Mouse (Mus musculus): ENCODE measurements around the gene Atp6v1c2. TPM values are rescaled to one million over a fixed set of nuclear protein-coding genes. Genes with fewer than 3 reads are reported as not detected.

Atp6v1c2 gene
- polyA plus RNA-seq, 1 experiment from 2014 or later: 19.2 TPM

DNA sequence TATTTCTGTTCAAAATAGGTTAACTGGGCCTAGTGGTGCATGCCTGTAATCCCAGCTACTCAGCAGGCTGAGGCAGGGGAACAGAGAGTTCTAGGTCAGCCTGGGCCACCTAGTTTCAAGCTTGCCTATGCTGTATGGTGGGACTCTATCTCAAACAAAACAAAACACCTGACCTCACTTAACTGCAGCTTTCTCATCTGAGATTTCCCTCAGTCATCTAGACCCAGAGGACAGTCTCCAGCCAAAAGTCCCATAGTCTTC, 89.8 kb downstream of the Atp6v1c2 start:
- Histone ChIP-seq H3K9me3 (replicated peaks; ENCODE audit: low read length) (no peaks in the 10 kb centered on the region), H3K27ac (no peak overlapping the region), H3K27me3 (ENCODE audit: insufficient read depth, low read length) (no peaks in the 10 kb centered on the region), H3K4me3 (replicated peaks; ENCODE audit: low read depth, low read length) (no peak overlapping the region), H3K36me3 (ENCODE audit: insufficient read depth, low read length) (no peaks in the 10 kb centered on the region), H3K4me1 (replicated peaks; ENCODE audit: insufficient read depth, low read length) (no peaks in the 10 kb centered on the region), H3K9ac (ENCODE audit: low read depth, low read length) (no peak overlapping the region), H3K4me2 (ENCODE audit: low read length) (no peak overlapping the region)
- TF ChIP-seq CTCF (IDR thresholded peaks at IDR 0.05; ENCODE audit: low read depth): no peak
- ATAC-seq (replicated peaks; ENCODE audit: low FRiP score, low read depth): no peak
- DNase-seq (ENCODE audit: low spot score): no peak

DNA sequence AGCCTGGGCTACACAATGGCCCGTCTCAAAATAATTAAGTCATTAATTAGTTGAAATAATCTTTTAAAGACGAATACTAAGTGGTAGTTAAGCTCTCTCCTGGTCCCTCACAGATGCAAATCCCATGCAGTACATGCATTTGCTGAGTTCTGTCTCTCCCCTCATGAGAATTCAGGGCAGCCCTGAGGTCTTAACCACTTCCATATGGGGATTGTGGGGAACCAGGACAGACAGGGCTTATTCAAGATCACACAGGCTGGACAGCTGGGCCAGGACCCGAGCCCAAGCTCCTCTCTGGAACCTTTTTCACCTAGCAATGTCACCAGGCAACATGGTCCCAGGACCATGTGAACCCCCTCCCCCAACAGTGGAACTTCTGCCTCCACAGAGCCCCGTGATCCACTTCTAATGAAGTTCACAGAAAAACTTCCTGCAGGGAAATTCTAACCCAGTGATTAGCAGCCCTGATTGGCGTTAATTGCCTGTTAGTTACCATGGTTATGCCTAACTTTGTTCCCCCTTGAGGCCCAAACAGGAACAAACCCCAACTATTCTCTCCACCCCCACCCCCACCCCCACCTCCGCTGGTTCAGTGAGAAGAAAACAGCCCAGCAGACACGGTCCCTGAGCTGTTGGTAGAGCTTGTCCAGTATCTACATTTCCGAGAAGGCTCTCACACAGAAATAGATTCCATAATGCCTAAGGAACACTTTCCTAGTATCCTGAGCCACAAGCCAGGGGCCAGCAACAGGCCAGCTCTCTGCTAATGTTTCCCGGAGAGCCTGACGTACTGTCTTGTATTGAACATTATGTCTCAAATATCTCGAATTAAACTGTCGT, 90.4 kb downstream of the Atp6v1c2 start:
- no peaks in the 10 kb centered on the region for H3K9me3 ChIP-seq (replicated peaks; ENCODE audit: low read length)
- no peak overlapping the region for H3K4me2 ChIP-seq (ENCODE audit: low read length)
- no peak overlapping the region for H3K4me3 ChIP-seq (replicated peaks; ENCODE audit: low read depth, low read length)
- no peak overlapping the region for H3K9ac ChIP-seq (ENCODE audit: low read depth, low read length)
- H3K4me1 ChIP-seq (replicated peaks; ENCODE audit: insufficient read depth, low read length): no peaks in the 10 kb centered on the region
- H3K36me3 ChIP-seq (ENCODE audit: insufficient read depth, low read length): no peaks in the 10 kb centered on the region
- peak; percentile 19 for DNase-seq (ENCODE audit: low spot score)
- H3K27ac ChIP-seq: no peak overlapping the region
- no peaks in the 10 kb centered on the region for H3K27me3 ChIP-seq (ENCODE audit: insufficient read depth, low read length)
- peak; percentile 65 for ATAC-seq (replicated peaks; ENCODE audit: low FRiP score, low read depth)
- 41% methylated on average over 12 of the region's 12 CpGs for WGBS
- TF ChIP-seq CTCF (IDR thresholded peaks at IDR 0.05; ENCODE audit: low read depth): no peak

GRCm38 (mm10) chr12:17235535-17236313, 93.4 kb downstream of the Atp6v1c2 start:
- 55% methylated on average over 11 of the region's 11 CpGs for WGBS
- no peak for TF ChIP-seq CTCF (IDR thresholded peaks at IDR 0.05; ENCODE audit: low read depth)

More at GRCm38 (mm10) chr12:17235535-17236313, 93.4 kb downstream of the Atp6v1c2 start:
- Histone ChIP-seq H3K36me3 (ENCODE audit: insufficient read depth, low read length) (no peaks in the 10 kb centered on the region), H3K9ac (ENCODE audit: low read depth, low read length) (no peak overlapping the region), H3K4me1 (replicated peaks; ENCODE audit: insufficient read depth, low read length) (no peaks in the 10 kb centered on the region), H3K4me2 (ENCODE audit: low read length) (no peak overlapping the region), H3K27me3 (ENCODE audit: insufficient read depth, low read length) (no peaks in the 10 kb centered on the region), H3K4me3 (replicated peaks; ENCODE audit: low read depth, low read length) (no peak overlapping the region), H3K9me3 (replicated peaks; ENCODE audit: low read length) (no peaks in the 10 kb centered on the region), H3K27ac (no peak overlapping the region)
- DNase-seq (ENCODE audit: low spot score) (no peak), ATAC-seq (replicated peaks; ENCODE audit: low FRiP score, low read depth) (no peak)

Small RNA genes lying within 50 kb of the gene (microRNA-seq; reads per million reads assigned to microRNA genes)
- 11.0 reads per million, percentile 25 among the genes with 10 or more reads in this experiment for gene Mir3066

Other genes starting within 250 kb of the Atp6v1c2 start
- 0.77 and 0.95 TPM in 2 replicates for gene Kcnf1, start 152.5 kb downstream of the Atp6v1c2 start, polyA plus RNA-seq (2015; fragmentation: Nextera tagmentation; extraction: Ambion mirVana)
- 418 and 467 TPM in 2 replicates for gene Pdia6, start 62.8 kb downstream of the Atp6v1c2 start, polyA plus RNA-seq (2015; fragmentation: Nextera tagmentation; extraction: Ambion mirVana)
- gene Nol10, start 19.1 kb upstream of the Atp6v1c2 start, polyA plus RNA-seq (2015; fragmentation: Nextera tagmentation; extraction: Ambion mirVana): 15.0 and 16.8 TPM in 2 replicates
- gene Odc1, start 215.4 kb upstream of the Atp6v1c2 start, polyA plus RNA-seq (2015; fragmentation: Nextera tagmentation; extraction: Ambion mirVana): 149 and 153 TPM in 2 replicates